Mouse (Mus musculus) forebrain, embryonic 14.5 days (tissue): ENCODE data around the gene Slc26a5. TPM values are rescaled to one million over a fixed set of nuclear protein-coding genes. Genes with fewer than 3 reads are reported as not detected.

Experiments
- ATAC-seq: fragments of 200-750 bp; cut with Nextera tagmentation; 2 replicates; pipeline ENCODE4 v1.8.0; 2017; ENCODE audit warnings: mild to moderate bottlenecking, moderate library complexity
- DNase-seq: peaks from one replicate; pipeline ENCODE4 v3.0.0-alpha.2; 2015; ENCODE audit warnings: low spot score
- H3K27ac ChIP-seq: fragments of 300-500 bp; sonication (generic); 2 replicates; pipeline ENCODE4 v1.5.1; 2014; ENCODE audit warnings: low read depth, mild to moderate bottlenecking, control low read depth, low read length, moderate library complexity
- H3K27me3 ChIP-seq: fragments of 300-500 bp; sonication (generic); replicated peaks from 2 replicates; pipeline ENCODE4 v1.6.1; 2014; ENCODE audit warnings: low read length, control low read depth, mixed read lengths; ENCODE audit not compliant: control insufficient read depth, insufficient read depth
- H3K36me3 ChIP-seq: fragments of 300-500 bp; sonication (generic); 2 replicates; pipeline ENCODE4 v1.6.1; 2014; ENCODE audit warnings: low read length, control low read depth; ENCODE audit not compliant: control insufficient read depth, insufficient read depth
- H3K4me1 ChIP-seq: fragments of 300-500 bp; sonication (generic); 2 replicates; pipeline ENCODE4 v1.6.1; 2014; ENCODE audit warnings: antibody characterized with exemption, low read length, control low read depth; ENCODE audit not compliant: control insufficient read depth, insufficient read depth
- H3K4me2 ChIP-seq: fragments of 300-500 bp; sonication (generic); 2 replicates; pipeline ENCODE4 v1.6.1; 2014; ENCODE audit warnings: mild to moderate bottlenecking, control low read depth, low read length
- H3K4me3 ChIP-seq: fragments of 300-500 bp; sonication (generic); 2 replicates; pipeline ENCODE4 v1.5.1; 2014; ENCODE audit warnings: low read depth, low read length, control low read depth
- H3K9ac ChIP-seq: fragments of 300-500 bp; sonication (generic); 2 replicates; pipeline ENCODE4 v1.6.1; 2014; ENCODE audit warnings: mild to moderate bottlenecking, low read length, control low read depth, moderate library complexity
- H3K9me3 ChIP-seq: fragments of 300-500 bp; sonication (generic); replicated peaks from 2 replicates; pipeline ENCODE4 v1.6.1; 2016; ENCODE audit warnings: low read length, control low read depth, mixed read lengths; ENCODE audit not compliant: control insufficient read depth
- WGBS: fragments of 180-500 bp; shearing (Covaris S2); extraction: QIAGEN DNeasy Blood & Tissue Kit; methylation state at CpG from one replicate; pipeline ENCODE4 v1.1.7; 2014; 5-methylcytosine and 5-hydroxymethylcytosine counted together
- polyA plus RNA-seq: library from polyadenylated mRNA; unstranded; fragments of >200 nt; fragmentation: Nextera tagmentation; extraction: Ambion mirVana; gene quantifications from 2 replicates; pipeline ENCODE4 v1.2.1, GENCODE M21; 2014

Slc26a5 gene
- polyA plus RNA-seq: 0.17 TPM in 1 of 2 replicates, not detected in the other

DNA sequence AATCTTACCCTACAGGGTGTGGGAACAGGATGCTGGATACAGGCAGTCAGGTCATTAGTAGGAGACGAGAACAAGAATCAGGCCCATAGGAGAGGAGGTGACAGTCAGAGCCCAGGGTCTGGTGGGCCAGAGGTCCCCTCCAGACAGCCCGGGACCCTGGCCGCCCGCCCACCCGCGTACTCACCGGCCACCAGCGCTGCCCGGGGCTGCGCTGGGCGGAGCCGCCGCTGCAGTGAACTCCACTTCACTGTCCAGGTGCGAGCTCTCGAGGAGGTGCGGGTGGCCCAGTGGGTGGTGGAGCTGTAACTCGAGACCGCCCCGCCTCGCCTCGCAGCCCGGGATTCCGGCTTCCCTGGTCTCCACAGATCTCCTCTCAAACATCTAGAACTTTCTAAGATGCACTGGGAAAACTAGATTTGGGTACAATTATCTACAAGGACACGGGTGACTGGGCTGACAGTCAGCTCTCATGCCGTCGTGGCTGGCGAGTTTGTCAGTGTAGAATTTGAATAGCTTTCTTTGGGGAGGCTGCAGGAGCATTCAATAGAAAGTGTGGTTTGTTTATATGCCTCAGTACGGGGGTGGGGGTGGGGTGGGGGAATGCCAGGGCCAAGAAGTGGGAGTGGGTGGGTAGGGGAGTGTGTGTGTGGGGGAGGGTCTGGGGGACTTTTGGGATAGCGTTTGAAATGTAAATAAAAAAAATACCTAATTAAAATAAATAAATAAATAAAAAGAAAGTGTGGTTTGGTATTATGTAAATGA, at the start of gene Slc26a5:
Slc26a5 (minus strand) TSS at position 259 of the 762 bp plus-strand sequence.
- under 1% methylated on average over 29 of the region's 29 CpGs for WGBS
- DNase-seq (no peak), ATAC-seq (peak; percentile 69)
- Histone ChIP-seq H3K9me3 (no peaks in the 10 kb centered on the region), H3K4me1 (peaks cover 5% of the 10 kb centered on the region; the same call in 1 of the 2 replicates), H3K4me2 (peak within 1 kb of the TSS; percentile 56), H3K27me3 (no peaks in the 10 kb centered on the region), H3K9ac (peak within 1 kb of the TSS; percentile 45; the same call in 1 of the 2 replicates), H3K4me3 (peak within 1 kb of the TSS; percentile 21), H3K36me3 (no peaks in the 10 kb centered on the region), H3K27ac (no peak within 1 kb of the TSS)

DNA sequence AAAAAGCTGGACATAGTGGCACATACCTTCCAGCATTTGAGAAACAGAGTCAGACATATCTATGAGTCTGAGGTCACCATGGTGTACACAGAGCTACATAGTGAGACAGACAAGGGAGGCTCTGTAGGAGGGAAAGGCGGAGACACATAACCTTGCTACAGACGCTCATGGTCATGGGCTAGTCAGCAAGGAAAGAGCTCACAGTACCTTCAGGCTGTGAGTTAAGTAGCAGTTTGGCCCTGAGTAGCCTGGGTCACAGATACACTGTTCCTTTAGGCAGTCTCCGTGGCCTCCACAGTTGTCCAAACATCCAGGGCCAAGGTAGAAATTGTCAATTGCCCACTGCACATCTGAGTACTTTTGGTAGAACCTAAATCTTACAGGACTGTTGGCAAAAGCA, 49.4 kb upstream of the Slc26a5 start:
- no peaks in the 10 kb centered on the region for H3K9me3 ChIP-seq
- no peak overlapping the region for H3K27ac ChIP-seq
- H3K4me2 ChIP-seq: no peak overlapping the region
- H3K4me1 ChIP-seq: no peaks in the 10 kb centered on the region
- H3K27me3 ChIP-seq: no peaks in the 10 kb centered on the region
- no peaks in the 10 kb centered on the region for H3K36me3 ChIP-seq
- ATAC-seq (no peak), DNase-seq (no peak)
- no peak overlapping the region for H3K9ac ChIP-seq
- 83% methylated on average over 3 of the region's 3 CpGs for WGBS
- H3K4me3 ChIP-seq: no peak overlapping the region

GRCm38 (mm10) chr5:21912835-21913530, 47.6 kb upstream of the Slc26a5 start:
- H3K4me1 ChIP-seq: no peaks in the 10 kb centered on the region
- no peak overlapping the region for H3K4me2 ChIP-seq
- H3K9me3 ChIP-seq: no peaks in the 10 kb centered on the region
- no peak overlapping the region for H3K4me3 ChIP-seq
- DNase-seq (no peak), ATAC-seq (no peak)
- no peak overlapping the region for H3K27ac ChIP-seq
- no peaks in the 10 kb centered on the region for H3K27me3 ChIP-seq
- H3K9ac ChIP-seq: no peak overlapping the region
- WGBS: 89% methylated on average over 23 of the region's 23 CpGs
- no peaks in the 10 kb centered on the region for H3K36me3 ChIP-seq

GRCm38 (mm10) chr5:21910726-21911125, 45.3 kb upstream of the Slc26a5 start:
- no peaks in the 10 kb centered on the region for H3K27me3 ChIP-seq
- WGBS: 93% methylated on average over 12 of the region's 12 CpGs
- no peak for DNase-seq
- no peaks in the 10 kb centered on the region for H3K4me1 ChIP-seq
- no peak for ATAC-seq
- no peak overlapping the region for H3K9ac ChIP-seq
- no peak overlapping the region for H3K4me2 ChIP-seq
- no peak overlapping the region for H3K4me3 ChIP-seq
- no peaks in the 10 kb centered on the region for H3K36me3 ChIP-seq
- H3K27ac ChIP-seq: no peak overlapping the region
- H3K9me3 ChIP-seq: no peaks in the 10 kb centered on the region

DNA sequence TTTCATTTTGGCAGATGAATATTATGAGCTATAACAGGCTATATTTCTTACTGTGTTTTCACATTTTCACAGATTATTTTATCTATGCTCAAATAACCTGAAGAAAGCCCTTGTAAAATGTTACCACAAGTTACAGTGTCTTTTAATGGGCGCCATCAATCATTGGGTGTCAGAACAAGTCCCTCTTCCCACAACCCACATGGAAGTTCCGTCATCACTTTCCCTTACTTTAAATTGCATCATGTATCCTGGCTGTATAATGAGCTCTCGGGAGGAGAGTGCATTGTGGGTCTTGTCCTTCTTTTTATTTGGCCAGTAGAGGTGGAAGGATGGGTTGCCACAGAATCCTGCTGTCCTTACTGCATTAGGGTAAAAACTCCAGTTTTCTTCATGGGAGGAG, 44.3 kb upstream of the Slc26a5 start:
- WGBS: 83% methylated on average over 3 of the region's 3 CpGs
- Histone ChIP-seq H3K4me2 (no peak overlapping the region), H3K9me3 (no peaks in the 10 kb centered on the region), H3K27me3 (no peaks in the 10 kb centered on the region), H3K36me3 (no peaks in the 10 kb centered on the region), H3K27ac (no peak overlapping the region), H3K9ac (no peak overlapping the region), H3K4me3 (no peak overlapping the region), H3K4me1 (no peaks in the 10 kb centered on the region)
- no peak for ATAC-seq
- no peak for DNase-seq

DNA sequence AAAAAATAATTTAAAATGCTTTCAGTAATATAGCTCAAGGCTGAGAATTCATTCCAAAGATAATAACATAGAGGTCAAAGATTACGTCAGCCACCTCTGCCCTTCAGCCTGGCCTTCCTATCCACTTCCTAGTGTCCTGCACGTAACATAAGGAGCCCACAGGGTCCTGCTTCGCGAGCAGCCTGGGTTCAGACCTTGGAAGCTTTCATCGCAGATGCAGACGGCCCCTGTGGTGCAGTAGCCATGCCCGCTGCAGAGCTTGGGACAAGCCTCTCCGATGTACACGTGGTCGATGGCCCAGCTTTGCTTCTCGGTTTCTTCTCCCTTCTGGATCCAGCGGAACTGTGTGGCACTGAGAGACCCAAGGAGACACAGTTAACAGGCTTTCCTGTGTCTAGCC, 36.0 kb upstream of the Slc26a5 start:
- Histone ChIP-seq H3K9ac (no peak overlapping the region), H3K4me3 (no peak overlapping the region), H3K4me2 (no peak overlapping the region), H3K36me3 (0 out of 2 replicates have a peak, but pooled peaks cover 2% of the 10 kb centered on the region), H3K9me3 (no peaks in the 10 kb centered on the region), H3K27ac (no peak overlapping the region), H3K27me3 (no peaks in the 10 kb centered on the region), H3K4me1 (no peaks in the 10 kb centered on the region)
- 76% methylated on average over 12 of the region's 12 CpGs for WGBS
- DNase-seq (no peak), ATAC-seq (no peak)

GRCm38 (mm10) chr5:21900891-21901290, 35.5 kb upstream of the Slc26a5 start:
- H3K27ac ChIP-seq: no peak overlapping the region
- DNase-seq (no peak), ATAC-seq (no peak)
- H3K27me3 ChIP-seq: no peaks in the 10 kb centered on the region
- H3K9ac ChIP-seq: no peak overlapping the region
- H3K9me3 ChIP-seq: no peaks in the 10 kb centered on the region
- H3K4me2 ChIP-seq: no peak overlapping the region
- 78% methylated on average over 6 of the region's 6 CpGs for WGBS
- 0 out of 2 replicates have a peak, but pooled peaks cover 3% of the 10 kb centered on the region for H3K36me3 ChIP-seq
- H3K4me3 ChIP-seq: no peak overlapping the region
- H3K4me1 ChIP-seq: no peaks in the 10 kb centered on the region

DNA sequence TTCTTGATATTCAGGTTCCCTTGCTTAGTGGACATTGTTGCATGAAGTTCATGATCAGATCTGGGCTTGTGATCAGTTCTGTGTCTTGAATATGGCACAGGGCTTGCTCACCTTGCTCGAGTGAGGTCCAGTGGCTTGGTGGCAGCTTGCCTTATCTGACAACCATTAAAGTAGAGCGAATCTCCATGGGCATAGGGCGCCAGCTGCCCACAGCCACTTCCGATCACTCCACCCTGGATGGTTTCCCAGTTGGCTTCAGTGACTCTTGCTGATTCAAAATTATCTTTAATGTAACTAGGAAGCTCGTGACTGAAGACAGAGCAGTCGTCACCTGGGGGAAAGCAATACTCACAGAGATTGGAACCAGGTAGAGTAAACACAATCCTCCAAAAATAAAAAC, 33.5 kb upstream of the Slc26a5 start:
- Histone ChIP-seq H3K4me3 (no peak overlapping the region), H3K4me2 (no peak overlapping the region), H3K27me3 (no peaks in the 10 kb centered on the region), H3K27ac (no peak overlapping the region), H3K36me3 (0 out of 2 replicates have a peak, but pooled peaks cover 3% of the 10 kb centered on the region), H3K4me1 (no peaks in the 10 kb centered on the region), H3K9me3 (no peaks in the 10 kb centered on the region), H3K9ac (no peak overlapping the region)
- ATAC-seq: no peak
- 89% methylated on average over 6 of the region's 6 CpGs for WGBS
- no peak for DNase-seq

- Histone ChIP-seq H3K27ac (no peak overlapping the region), H3K4me1 (no peaks in the 10 kb centered on the region), H3K9me3 (no peaks in the 10 kb centered on the region), H3K4me2 (no peak overlapping the region), H3K36me3 (0 out of 2 replicates have a peak, but pooled peaks cover 3% of the 10 kb centered on the region), H3K4me3 (no peak overlapping the region), H3K9ac (no peak overlapping the region), H3K27me3 (no peaks in the 10 kb centered on the region)
- DNase-seq: no peak
- 85% methylated on average over 14 of the region's 14 CpGs for WGBS
- ATAC-seq: no peak
These were observed 31.2 kb upstream of the Slc26a5 start for GRCm38 (mm10) chr5:21896586-21896985.
